Mouse (Mus musculus) skeletal muscle tissue, adult 2 months (tissue): ENCODE measurements around the gene Sult2b1.

ENCODE experiments used
- DNase-seq: peaks from one replicate; pipeline ENCODE4 v3.0.0-alpha.2; 2012; ENCODE audit warnings: low read depth, low spot score

The Sult2b1 gene

GRCm38 (mm10) chr7:45725151-45725550, 59.3 kb downstream of the Sult2b1 start:
- no peak for DNase-seq

GRCm38 (mm10) chr7:45723781-45724180, 60.7 kb downstream of the Sult2b1 start:
- DNase-seq: no peak

GRCm38 (mm10) chr7:45723301-45723700, 61.2 kb downstream of the Sult2b1 start:
- DNase-seq: no peak

GRCm38 (mm10) chr7:45722348-45722713, 62.1 kb downstream of the Sult2b1 start:
- no peak for DNase-seq

GRCm38 (mm10) chr7:45721642-45722347, 62.7 kb downstream of the Sult2b1 start:
- DNase-seq: no peak

- DNase-seq: no peak
These were observed 63.3 kb downstream of the Sult2b1 start for GRCm38 (mm10) chr7:45721234-45721571.

GRCm38 (mm10) chr7:45720413-45721233, 63.8 kb downstream of the Sult2b1 start, which contains the start of gene Fam83e:
Gene Fam83e, plus strand, starts transcription at chr7:45721212.
- DNase-seq: no peak

GRCm38 (mm10) chr7:45719738-45720412, 64.6 kb downstream of the Sult2b1 start:
- no peak for DNase-seq

- DNase-seq: no peak
These were observed 65.3 kb downstream of the Sult2b1 start for GRCm38 (mm10) chr7:45719180-45719579.

- no peak for DNase-seq
These were observed 66.1 kb downstream of the Sult2b1 start for GRCm38 (mm10) chr7:45718331-45718730.

- peak; percentile 99 for DNase-seq
These were observed 66.6 kb downstream of the Sult2b1 start, which contains the start of gene Sphk2 for GRCm38 (mm10) chr7:45717918-45718297. Gene Sphk2, minus strand, starts transcription at chr7:45718002.

- no peak for DNase-seq
These were observed 67.2 kb downstream of the Sult2b1 start for GRCm38 (mm10) chr7:45716952-45717917.

- DNase-seq: no peak
These were observed 68.0 kb downstream of the Sult2b1 start for GRCm38 (mm10) chr7:45716460-45716857.

- no peak for DNase-seq
These were observed 68.6 kb downstream of the Sult2b1 start for GRCm38 (mm10) chr7:45715741-45716459.

GRCm38 (mm10) chr7:45715090-45715708, 69.3 kb downstream of the Sult2b1 start, which contains the start of gene Rpl18:
Gene Rpl18, plus strand, starts transcription at chr7:45715457.
- DNase-seq: peak; percentile 96

GRCm38 (mm10) chr7:45714630-45715089, 69.8 kb downstream of the Sult2b1 start:
- DNase-seq: no peak

GRCm38 (mm10) chr7:45713881-45714520, 70.5 kb downstream of the Sult2b1 start:
- DNase-seq: no peak

GRCm38 (mm10) chr7:45713396-45713795, 71.1 kb downstream of the Sult2b1 start:
- no peak for DNase-seq

GRCm38 (mm10) chr7:45712022-45712757, 72.3 kb downstream of the Sult2b1 start:
- DNase-seq: peak; percentile 78
